Mouse (Mus musculus) adrenal gland, adult (tissue): Measurements from ENCODE around the gene Plekhj1.
"Not testable (repeated sequence)": the region's sequence is repeated elsewhere in the genome, so short reads cannot be mapped to it uniquely, and the experiment has no call there.

Source experiments
- DNase-seq, 2 experiments: peaks; one replicate each; pipeline ENCODE4 v3.0.0; 2022 to 2023; ENCODE audit warnings: low spot score in 1 of 2; ENCODE audit not compliant: inconsistent age in 2 of 2

The Plekhj1 gene

DNA sequence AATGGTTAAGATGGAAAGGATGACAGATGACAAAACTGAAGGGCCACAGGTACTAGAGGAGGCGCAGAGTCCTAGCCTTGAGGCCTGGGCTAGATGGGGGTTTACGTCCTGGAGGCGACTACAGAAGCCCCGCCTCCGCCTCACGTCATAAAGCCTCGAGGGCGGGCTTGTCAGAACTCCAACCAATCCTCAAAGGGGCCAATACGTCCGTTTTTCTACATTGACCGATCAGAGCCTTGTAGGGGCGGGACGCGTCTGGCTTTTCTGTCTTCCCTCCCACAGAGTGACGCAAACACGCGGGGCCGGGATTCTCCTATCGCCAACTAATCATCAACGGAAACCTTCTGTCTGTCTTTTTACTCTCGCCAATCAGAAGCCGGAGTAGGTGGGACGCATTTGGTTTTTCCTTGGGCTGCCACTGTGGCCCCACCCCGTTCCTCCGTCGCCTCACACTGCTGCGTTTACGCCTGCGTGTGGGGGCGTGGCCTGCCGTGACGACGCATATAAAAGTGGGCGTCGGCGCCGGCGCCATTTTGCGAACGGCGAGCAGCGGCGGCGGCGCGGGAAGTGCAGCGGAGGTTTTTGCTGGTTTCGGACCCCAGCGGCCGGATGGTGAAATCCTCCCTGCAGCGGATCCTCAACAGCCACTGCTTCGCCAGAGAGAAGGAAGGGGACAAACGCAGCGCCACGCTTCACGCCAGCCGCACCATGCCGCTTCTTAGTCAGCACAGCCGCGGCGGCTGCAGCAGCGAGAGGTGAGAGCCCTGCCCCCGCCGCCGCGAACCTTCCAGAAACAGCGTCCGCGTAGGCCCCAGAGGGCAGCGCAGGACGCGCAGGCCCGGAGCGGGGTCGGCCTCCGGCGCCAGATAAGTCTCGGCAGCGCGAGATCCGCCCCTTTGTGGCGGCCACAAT is 28.0 kb upstream of the Plekhj1 start, which contains the start of gene Oaz1:
Gene Oaz1 (plus strand): TSS at position 506 of the 912 bp plus-strand sequence.
- DNase-seq = peak; percentile 99 to 100

GRCm38 (mm10) chr10:80824827-80825226 is 26.4 kb upstream of the Plekhj1 start:
- DNase-seq = no peak

- no peak for DNase-seq
Measured at GRCm38 (mm10) chr10:80823847-80824643, 25.6 kb upstream of the Plekhj1 start.

DNA sequence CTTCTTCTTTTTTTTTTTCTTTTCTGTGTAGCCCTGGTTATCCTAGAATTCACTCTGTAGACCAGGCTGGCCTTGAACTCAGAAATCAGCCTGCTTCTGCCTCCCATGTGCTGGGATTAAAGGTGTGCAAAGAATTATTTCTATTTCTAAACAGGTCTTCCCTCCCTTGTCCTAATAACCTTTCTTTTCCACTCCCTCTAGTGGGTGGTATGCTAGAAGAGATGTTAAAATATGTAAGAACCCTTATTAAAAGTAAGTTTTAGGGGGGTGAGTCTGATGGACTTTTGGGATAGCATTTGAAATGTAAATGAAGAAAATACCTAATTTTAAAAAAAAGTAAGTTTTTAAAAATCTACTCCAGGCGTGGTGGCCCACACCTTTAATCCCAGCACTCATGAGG is 24.9 kb upstream of the Plekhj1 start:
- DNase-seq = no peak

DNA sequence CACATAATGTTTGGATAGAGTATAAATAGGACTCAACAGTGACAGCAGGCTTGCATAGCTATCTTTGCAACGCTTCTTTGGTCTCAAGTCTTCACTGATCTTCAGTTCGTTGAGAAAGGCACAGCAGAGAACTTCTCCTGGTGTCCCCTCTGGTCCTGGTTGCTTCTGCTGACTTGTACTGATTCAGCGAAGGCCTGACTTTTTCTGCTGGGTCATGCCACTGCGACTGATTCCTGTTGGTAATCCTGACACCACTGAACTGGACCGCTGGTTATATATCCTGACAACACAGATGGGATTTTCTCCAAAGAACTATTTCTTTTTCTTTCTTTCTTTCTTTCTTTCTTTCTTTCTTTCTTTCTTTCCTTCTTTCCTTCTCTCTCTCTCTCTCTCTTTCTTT is 24.1 kb upstream of the Plekhj1 start:
- no peak for DNase-seq

DNA sequence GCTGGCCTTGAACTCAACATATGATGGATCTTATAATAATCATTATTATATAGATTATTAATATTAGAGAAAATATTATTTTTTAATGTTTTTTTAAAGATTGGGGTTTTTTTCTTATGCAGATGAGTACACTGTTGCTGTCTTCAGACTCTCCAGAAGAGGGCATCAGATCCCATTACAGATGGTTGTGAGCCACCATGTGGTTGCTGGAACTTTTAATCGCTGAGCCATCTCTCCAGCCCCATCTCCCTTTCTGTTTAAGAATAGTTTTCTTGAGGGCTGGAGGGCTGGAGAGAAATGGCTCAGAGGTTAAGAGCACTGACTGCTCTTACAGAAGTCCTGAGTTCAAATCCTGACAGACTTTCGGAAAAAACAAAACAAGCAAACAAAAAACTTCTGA is 23.6 kb upstream of the Plekhj1 start:
- peak in 1 of 2 experiments; percentile 70 for DNase-seq

DNA sequence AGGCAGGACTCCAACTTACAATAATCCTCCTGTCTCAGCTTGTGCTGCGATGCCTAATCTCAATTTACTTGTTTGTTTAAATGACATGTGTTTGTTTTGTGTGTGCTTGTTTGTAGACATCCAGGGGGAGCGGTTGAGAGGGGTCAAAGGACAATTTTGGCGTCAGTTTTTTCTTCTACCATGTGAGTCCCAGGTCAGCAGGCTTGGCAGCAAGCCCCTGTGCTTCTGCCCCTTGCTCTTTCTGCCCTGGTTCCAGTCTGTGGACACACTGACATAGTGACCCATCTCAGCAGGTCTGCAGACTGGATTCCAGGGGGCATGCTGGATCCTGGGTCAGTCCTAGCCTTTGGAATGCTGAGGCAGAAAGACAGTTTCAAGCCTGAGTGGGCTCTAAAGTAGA is 21.0 kb upstream of the Plekhj1 start:
- DNase-seq = no peak

GRCm38 (mm10) chr10:80818599-80819281 is 20.3 kb upstream of the Plekhj1 start:
- no peak for DNase-seq

- not testable (repeated sequence) for DNase-seq
Measured at GRCm38 (mm10) chr10:80817955-80818354, 19.5 kb upstream of the Plekhj1 start.

DNA sequence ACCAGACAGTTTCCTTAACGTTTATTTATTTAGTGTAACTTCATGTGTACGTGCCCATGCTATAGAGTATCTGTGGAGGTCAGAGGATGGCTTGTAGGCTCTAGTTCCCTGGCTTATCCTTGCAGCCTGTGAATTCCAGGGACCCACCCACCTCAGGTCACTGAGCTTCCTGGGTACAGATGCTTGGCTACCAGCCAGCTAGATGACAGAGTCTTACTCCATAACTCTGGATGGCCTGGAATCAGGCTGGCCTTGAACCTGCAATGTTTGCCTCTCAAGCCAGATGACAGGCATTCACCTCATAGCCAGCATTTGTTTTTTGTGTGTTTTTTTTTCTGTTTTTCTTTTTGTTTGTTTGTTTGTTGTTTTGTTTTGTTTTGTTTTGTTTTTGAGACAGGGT is 18.7 kb upstream of the Plekhj1 start:
- peak; percentile 43 to 60 for DNase-seq

DNA sequence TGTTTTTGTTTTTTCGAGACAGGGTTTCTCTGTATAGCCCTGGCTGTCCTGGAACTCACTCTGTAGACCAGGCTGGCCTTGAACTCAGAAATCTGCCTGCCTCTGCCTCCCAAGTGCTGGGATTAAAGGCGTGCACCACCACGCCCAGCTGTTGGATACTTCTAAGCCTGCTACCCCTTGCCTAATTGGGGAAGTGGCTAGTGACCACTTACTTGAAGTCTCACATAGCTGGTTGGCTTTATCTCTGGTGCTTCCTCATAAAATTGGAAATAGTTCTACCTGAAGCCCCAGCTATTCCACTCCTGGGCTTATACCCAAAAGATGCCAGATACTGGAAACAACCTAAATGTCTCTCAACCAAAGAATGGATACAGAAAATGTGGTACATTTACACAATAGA is 17.9 kb upstream of the Plekhj1 start:
- not testable (repeated sequence) for DNase-seq

- DNase-seq = no peak
Measured at GRCm38 (mm10) chr10:80814800-80815199, 16.4 kb upstream of the Plekhj1 start.

DNA sequence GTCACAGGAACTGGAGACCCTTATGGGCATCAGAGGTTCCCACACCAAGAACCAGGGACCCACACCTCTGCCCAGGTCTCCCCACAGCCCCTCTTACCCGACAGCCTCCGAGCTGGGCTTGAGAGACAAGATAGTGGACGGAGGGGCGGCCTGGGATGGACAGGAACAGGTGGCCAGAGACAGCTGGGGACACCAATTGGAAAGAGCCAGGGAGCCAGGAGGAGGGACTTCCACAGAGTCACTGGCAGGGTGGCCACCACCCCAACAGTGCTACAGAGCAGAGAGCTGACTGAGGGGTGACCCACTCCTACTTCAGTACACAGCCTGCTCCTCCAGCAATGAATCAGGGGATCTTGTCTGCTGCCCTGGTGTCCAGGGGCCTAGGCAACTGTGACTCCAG is 14.9 kb upstream of the Plekhj1 start, which contains the start of gene Jsrp1:
Gene Jsrp1 (minus strand): TSS at position 133 of the 400 bp plus-strand sequence.
- no peak for DNase-seq

DNA sequence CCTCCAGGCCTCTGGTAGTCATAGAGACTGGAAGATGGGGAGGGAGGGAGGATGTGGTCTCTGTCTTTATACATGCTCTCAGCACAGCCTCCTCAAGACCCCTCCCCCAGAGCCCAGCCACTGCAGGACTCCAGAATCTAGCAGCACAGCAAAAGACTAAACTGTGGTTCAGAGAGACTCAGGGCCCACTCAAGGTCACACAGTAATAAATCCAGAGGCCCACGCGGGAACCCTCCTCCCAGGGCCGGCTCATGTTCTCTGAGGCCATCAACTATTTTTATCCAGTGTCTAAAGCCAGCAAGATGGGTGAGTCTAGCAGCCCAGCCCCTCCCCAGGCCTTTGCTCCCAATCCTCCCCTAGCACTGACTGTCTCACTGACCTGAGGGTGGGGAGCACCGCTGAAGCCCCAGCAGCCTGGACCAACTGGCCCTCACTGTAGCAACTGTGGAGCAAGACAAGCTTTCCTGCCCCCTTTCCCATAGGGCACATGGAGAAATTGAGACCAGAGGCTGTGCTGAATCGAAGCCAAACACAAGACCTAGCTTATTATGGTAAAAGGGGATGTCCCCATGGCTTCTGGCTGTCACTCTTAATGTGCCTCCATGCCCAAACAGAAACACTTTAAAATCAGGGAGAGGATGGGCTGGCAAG is 14.1 kb upstream of the Plekhj1 start:
- DNase-seq = peak; percentile 82 to 87

DNA sequence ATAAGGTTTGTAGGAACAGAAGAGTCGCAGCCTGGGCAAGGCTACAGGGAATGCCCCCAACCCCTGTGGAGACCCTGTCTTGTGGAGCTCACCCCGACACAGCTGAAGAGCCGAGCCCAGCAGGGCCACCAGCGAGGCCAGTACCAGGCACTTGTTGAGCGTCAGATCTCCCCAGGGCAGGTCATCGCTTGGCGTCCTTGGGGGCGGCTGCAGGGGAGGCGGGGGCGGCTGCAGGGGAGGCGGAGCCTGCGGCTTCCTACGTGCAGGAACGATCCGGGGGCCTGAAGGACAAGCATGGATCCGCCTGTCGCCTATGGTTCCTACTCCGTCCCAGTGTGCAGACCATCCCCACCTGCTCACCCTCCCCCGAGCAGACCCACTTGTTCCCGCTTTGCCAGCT is 11.7 kb upstream of the Plekhj1 start:
- peak; percentile 82 to 91 for DNase-seq

GRCm38 (mm10) chr10:80808985-80809632 is 10.7 kb upstream of the Plekhj1 start:
- no peak for DNase-seq

GRCm38 (mm10) chr10:80808099-80808984 is 9.9 kb upstream of the Plekhj1 start:
- no peak for DNase-seq

- DNase-seq = peak; percentile 85 to 93
Measured at GRCm38 (mm10) chr10:80807057-80807627, 8.7 kb upstream of the Plekhj1 start.
